Mouse (Mus musculus) CD4-positive, CD25-positive, alpha-beta regulatory T cell, adult 2 months (primary cell): Measurements from ENCODE around the gene Slc25a18.

Source experiments
- DNase-seq: peaks from one replicate; pipeline ENCODE4 v3.0.0-alpha.2; 2012; ENCODE audit warnings: low read depth, low spot score

Slc25a18 gene

DNA sequence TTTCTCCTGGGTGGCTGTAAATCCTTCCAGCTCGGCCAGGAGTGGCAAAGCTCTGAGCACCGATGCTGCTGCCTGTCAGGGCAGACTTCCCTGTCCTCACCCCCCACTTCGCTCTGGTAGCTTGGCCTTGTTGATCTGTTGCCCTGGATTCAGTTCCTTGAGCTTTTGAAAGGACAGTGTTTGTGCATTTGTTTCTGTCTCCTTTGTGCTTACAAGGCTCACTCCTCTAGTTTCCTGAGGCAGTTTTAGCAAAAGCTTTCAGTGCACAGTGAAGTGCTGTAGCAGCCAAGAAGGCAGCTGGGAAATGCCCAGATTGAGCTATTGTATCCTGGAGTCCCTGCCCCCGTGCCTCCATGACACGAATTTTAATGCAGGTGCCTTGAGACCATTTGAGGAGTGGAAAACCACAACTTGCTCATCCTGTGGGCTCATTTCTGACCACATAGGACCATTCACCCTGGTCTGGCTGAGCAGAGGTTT lies at the start of gene Slc25a18:
Gene Slc25a18 (plus strand): TSS at position 430 of the 480 bp plus-strand sequence.
- no peak for DNase-seq

DNA sequence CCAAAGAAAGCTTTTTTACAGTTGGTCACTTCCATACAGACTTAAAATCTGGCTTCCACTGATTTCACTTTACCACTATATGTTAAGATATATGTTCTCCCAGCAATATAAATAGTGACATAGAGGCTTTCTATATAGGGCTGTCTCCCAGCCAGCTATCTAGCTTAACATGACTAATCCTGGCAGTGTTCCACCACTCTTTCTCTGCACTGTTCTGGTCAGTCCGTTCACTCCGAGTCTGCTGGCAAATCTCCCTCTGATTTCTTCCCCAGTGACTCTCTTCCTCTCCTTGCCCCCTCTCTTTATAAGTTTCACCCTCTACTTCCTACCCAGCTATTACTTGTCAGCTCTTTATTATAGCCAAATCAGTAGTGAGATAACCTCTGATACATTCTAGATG lies 47.4 kb upstream of the Slc25a18 start:
- DNase-seq: no peak

DNA sequence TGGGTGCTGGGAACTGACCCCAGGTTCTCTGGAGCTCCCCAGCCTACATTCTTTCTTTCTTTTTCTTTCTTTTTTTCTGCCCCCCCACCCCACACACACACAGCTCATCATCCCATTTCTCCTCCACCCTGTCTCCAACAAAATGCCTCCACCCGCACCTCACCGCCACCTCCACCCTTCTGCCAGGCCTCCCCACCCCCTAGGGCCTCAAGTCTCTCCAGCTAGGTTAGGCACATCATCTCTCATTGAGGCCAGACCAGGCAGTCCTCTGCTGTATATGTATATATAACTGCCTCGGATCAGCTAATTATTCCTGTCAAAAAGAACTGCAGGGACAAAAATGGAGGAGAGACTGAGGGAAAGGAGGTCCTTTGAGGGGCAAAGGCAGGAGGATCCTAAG lies 37.4 kb upstream of the Slc25a18 start:
- no peak for DNase-seq

DNA sequence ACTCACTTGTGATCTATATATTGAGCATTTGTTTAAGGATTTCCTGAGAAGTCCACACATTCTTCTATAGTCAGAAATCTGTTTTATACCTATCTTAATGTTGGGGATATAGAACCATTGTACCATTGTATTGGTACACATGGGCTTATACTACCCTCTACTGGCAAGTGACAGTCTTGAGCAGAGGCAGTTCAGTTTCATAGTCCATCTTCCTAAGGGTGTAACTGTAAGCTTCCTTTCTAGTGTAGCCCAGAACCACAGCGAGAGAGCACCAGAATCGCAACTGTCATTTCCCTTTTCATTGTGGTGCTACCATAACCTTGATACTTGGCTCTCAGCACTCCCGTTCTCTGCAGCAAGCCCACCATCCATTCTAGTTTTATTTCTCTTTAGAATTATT lies 36.8 kb upstream of the Slc25a18 start:
- DNase-seq: peak; percentile 75

DNA sequence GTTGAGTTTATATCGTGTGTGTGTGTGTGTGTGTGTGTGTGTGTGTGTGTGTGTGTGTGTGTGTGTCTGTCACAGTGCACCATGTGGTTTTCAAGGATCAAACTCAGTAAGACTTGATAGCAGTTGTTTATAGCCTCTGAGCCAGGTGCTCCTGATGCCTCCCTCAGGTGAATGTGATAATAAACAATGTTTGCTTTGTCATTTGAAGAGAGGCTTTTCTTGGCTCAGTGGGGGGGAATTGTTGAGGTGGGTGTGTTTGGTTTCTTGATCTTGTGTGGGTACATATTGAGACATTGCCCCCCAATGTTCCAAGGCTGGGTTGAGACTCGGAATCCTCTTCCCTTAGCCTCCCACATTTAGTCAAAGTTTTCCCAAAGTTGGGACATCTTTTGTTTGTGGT lies 30.2 kb upstream of the Slc25a18 start:
- no peak for DNase-seq

DNA sequence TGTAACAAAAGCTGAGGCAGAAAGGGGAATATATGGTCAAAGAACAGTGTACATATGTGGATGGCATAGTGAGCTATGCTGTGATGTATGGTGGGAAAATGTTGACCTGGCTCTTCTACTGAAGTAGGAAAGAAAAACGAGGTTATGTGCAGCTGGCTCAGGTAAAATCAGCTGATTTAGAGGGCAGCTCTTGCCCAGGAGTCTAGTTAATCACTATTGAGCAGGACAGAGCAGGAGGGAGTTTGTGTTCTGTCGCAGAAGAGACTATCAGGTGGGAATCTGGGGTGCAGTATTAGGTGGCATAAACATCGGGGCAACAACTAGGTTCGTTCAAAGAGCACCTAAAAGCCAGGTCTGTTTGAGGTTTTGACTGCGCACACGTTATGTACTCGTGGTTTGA lies 29.1 kb upstream of the Slc25a18 start:
- no peak for DNase-seq

DNA sequence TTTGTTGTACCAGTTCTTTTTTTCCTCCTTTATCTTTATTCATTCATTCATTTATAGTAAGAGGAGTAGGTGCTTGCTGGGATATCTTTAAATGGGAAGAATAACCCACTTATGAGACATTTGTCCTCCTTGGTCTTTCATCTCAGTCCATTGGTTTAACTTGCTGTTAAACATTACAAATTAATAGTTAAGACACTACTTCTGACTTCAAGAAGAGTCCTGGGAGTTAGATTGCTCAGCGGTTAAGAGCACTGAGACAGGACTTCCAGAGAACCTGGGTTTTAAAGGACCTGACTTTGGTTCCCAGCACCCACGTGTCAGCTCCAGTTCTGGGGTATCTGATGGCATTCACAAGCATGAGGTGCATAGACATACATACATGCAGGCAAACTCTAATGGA lies 27.0 kb upstream of the Slc25a18 start:
- no peak for DNase-seq

DNA sequence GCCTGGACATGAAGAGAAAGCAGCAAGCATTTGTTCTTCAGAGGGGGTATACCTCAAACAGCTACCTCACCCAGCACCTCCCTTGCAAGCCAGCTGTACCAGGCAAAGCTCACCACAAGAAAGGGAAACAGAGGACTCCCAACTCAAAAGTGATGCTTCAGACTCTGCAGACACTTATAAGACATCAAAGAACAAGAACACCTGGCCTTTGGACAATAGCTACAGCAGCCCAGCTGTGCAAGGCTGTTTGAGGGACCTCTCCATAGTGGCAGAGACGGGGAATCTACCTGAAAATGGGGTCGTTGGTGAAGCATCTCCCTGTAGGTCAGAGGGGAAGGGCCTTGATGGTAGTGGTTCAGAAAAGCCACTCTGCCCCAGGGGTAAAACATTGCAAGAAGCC lies 12.2 kb upstream of the Slc25a18 start:
- DNase-seq: no peak

DNA sequence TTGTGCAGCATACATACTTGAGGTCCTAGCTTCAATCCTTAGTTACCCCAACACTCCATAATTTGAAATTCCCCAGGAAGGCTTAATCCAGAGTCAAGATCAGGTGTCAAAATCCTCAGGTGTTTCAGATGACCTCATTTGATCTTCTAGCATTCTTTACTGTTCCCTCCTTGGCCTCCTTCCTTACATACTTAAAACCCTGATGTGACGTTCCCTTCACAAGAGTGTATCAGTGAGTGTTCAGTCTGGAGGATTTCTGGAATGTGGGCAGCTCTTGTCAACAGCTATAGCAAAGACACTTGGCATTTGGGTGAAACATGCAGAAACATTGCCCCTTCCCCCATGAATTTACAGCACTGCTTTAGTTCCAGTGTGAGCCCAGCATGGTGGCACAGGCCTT lies 3.4 kb upstream of the Slc25a18 start:
- no peak for DNase-seq

DNA sequence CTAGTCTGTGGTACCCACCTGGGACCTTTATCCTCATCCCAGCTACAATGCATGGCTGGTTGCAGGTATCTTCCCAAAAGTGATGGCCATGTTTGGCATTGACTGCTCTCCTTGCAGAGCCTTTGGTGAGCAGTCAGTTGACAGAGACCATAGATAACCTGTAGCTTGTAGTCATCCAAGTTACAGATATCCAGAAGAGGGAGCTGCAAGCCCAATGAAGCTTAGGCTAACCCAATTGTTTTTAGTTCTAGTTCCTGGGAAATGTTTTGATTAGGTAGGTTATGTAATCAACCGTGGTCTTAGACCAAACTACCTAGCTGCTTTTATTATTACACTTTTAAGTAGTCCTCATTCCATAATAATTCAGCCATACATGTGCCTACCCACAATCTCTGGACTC lies 2.0 kb upstream of the Slc25a18 start:
- no peak for DNase-seq

DNA sequence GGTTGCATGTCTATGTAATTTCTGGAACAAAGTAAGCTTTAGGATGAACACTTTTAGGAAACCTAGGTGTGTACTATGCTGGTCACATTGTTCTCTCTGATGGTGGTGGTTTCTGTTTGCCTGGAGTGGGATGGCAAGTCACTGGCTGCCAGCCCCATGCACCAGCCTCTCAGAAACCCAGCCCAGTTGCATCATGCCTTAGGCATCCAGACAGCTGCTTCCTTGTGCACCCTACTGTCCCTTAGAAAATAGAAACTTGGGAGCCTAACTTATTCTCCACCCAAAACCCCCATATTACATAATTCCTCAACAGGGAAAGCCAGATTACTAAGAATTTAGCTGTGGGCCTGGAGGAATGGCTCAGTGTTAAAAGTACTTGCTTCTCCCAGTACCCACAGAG lies 1.4 kb upstream of the Slc25a18 start:
- no peak for DNase-seq

DNA sequence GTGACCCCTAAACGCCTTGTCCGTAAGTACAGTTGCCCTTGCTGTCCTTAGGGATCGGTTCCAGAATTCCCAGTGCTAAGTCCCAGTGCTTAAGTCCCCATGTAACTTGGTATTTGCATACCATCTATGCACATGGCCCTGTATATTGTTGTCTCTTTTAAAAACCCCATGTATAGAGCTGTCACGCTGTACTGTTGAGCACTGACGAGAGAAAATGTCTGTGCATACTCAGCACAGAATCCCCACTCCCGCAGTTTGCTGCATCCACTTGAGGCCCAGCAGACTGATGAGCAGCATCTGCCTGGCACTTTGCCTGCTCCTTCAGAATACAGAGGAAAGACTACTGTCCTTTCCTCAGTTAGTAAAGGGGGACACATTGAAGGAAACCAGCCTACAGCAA lies 385 bp downstream of the Slc25a18 start:
- no peak for DNase-seq

DNA sequence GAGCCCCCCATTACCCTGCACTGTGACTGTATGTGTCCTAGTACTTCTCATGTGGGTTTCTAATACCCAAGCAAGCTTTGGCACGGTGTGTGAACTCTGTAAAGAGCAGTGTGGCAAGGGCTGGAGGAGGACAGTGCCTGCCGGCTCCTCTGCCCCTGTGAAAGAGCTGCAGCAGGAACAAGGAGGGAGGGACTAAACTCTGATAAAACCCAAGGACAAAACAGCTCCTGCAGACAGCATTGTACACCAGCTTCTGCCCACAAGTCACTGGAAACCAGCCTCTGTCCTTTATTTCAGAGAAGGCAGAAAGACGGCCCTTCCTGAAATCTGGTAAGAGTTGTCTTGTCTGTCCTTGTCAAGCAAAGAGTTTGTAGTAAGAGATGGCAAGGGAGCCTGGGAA lies 2.9 kb downstream of the Slc25a18 start:
- DNase-seq: no peak

DNA sequence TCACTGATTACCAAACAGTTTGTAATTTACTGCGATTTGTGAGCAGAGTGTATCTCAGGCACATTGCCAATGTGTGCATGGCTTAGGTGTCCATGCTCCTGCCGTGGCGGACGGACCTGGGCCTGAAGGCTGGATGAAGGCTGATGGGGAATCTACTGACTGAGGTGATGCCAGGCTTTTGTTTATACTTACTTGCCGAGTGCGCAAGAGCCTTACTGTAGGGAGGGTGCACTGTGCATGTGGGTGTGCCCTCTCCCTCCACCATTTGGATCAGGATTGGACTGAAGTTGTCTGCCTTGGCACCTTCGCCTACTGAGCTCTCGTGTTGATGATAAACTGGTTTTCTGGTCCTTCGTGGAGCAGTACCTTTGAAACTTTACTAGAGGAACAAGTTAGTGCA lies 4.2 kb downstream of the Slc25a18 start:
- DNase-seq: no peak

DNA sequence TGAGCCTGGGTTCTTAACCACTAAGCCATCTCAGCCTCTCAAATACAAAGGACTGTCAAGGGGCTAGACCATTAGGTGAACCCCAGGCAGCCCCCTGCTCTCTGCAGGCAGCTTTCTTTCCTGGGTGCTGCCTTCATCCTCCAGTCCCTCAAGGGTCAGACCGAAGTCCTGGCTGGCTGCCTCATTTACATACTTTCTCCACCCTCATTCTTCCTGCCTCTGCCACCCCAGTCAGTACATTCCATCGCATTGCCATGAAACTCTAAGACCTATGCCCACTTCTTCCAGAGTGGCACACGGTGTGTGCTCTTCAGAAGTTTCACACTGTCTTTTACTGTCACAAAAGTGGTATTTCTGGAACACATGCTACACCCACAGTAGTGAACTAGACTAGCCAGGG lies 4.8 kb downstream of the Slc25a18 start:
- no peak for DNase-seq

DNA sequence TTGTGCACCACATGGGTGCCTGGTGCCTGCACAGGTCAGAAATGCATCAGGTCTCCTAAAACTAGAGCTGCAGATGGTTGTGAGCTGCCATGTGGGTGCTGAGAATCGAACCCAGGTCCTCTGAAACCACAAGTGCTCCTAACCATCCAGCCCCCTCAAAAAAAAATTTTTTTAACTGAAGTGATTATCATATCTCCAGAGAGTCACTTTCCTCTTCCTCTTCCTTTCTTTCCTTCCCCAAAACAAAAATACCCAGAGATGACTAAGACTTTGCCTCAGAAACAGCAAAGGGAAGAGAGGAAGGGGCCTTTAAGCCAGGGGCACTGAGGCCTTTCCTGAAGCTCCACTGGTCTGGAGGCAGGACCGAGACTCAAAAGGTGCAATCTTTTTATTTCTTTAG lies 9.6 kb downstream of the Slc25a18 start:
- no peak for DNase-seq

DNA sequence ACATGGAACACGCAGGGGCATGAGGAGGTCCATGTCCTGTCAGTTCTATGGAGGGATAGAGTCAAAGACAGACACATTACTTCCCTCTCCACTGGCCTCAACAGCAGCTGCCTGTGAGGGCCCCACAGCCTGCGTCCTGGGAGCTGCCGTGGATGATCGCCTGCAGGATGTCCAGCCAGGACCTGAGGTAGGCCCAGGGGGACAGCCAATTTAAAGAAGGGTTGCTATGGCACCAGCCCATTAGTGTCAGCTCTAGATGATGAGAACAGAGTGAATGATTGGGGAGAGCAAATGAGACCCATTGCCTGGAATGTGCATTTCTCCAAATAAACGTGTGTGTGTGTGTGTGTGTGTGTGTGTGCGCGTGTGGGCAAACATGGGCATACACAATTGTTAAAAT lies 11.0 kb downstream of the Slc25a18 start:
- DNase-seq: no peak

DNA sequence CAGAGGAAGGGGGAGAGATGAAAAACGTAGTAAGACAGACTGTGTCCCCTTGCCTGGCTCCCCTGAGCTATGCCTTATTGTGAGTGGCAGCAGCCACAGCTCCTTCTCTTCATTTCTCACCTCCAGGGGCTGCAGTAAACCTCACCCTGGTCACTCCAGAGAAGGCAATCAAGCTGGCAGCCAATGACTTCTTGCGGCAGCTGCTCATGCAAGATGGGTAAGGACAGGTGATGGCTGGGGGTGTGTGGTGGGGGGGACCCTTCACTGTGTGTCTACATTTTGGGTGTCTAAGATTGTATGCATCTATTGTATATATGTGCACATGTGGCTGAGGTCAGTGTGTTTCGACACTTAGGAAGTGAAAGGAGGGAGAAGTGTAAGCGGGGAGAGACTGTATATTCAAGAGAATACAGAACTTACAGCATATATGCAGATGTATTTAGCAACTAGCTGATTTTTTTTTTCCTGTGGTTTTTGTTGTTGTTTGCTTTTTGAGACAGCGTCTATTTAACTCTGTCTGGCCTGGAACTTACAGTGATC lies 14.8 kb downstream of the Slc25a18 start:
- DNase-seq: no peak

DNA sequence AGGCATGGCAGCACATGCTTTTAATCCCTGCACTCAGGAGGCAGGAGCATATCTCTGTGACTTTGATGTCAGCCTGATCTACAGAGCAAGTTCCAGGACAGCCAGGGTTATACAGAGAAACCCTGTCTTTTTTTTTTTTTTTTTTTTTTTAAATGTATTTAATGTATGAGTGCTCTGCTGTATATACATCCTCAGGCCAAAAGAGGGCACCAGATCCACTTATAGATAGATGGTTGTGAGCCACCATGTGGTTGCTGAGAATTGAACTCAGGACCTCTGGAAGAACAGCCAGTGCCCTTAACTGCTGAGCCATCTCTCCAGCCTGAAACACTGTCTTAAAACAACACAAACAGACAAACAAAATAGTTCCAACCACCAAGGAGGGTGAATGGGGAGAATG lies 15.5 kb downstream of the Slc25a18 start:
- peak; percentile 73 for DNase-seq

DNA sequence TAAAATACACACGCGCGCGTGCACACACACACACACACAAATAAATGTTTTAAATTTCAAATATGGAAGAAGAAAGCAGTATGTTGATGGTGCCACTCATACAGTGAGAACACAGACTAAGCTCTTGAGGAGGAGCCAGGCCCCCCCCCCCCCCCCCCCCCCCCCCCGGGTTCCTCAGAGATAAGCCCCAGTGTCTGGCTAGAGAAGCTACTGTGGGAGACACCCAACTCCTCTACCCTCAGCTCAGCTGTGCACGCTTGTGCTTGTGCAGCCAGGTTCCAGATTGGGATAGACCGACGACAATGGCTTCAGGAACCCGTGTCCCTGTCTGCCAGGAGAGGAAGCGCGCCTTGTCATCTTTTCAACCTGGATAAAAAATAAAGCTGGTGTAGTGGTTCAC lies 16.8 kb downstream of the Slc25a18 start:
- no peak for DNase-seq

DNA sequence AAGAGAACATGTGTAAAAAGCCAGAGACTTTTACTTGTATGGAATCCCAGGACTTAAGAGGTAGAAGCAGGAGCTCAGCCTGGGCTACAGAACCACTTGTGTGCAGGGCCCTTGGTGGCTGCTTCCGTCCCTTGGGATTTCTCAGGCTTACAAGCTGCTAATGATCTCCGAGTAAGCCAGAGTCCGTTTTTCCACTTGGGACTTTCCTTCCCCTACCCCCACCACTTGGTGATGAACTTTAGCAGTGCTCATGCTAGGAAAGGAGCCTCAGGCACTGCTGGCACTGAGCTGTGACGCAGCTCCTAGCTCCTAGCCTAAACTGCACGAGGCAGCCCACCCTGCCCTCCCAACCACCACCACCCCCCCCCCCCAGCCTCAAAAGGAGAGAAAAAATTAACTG lies 17.3 kb downstream of the Slc25a18 start:
- no peak for DNase-seq

DNA sequence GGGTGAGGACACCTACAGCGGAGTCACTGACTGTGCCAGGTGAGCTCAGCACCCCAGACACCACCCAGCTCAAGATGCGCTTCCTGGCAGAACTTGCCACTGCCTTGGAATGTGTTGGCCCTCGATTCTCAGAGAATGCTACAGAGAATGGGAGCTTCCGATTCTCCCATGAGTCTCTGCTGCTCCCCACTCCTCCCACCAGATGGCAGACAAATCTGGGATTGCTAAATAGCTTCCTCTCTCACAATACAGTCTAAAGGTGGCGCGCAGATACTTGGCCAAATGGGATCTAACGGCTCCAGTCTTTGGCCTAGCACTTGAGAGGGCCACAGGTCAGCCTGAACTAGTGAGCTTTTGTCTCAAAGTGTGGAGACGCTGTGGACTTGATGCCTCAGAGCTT lies 19.6 kb downstream of the Slc25a18 start:
- no peak for DNase-seq

DNA sequence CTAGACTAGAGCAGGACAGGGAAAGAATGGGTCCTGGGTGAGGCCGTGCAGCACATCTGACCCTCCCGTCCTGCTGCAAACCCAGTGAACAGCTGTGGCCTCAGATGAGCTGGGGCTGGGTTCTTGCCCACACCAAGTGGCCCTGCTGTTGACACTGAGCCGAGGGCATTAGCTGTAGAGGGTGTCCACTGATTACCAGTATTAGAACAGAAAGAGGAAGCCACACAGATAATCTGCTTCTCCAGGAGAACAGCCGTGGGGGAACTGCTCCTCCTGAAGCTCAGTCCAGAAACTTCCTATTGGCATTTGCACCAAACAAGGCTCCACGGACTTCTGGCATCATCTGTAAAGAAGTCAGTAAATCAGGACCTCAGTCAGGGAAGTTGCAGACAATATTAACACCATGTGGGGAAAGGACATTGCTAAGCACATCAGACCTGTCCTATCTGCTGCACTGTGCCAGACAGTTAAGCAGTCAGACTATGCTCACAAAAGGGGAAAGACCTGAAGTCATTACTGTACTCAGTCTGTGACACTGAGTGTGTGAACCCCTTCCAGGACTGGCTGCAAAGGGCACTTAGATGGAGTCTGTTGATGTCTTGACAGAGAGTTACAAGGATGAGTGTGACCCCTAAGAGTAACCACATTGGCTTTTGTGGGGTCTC lies 22.2 kb downstream of the Slc25a18 start:
- DNase-seq: no peak

DNA sequence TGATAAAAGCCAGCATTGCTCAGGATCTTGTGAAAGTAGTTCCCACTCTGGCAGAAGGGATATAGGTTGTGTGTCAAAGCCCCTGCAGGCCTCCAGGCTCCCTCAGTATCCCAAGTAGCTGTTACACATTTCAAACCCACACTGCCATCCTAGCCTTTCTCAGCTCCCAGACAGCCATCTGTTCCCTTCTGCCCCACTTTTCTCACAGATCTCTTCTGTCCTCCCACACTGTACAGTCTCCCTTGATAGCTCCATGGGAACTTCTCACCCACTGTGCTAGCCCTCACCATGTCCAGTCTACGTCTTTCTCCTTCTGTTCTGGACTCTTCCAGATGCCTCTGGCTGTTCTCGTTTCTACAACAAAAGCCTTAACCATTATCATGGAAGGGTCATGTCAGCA lies 22.7 kb downstream of the Slc25a18 start:
- DNase-seq: no peak
